Mouse (Mus musculus): Measurements from ENCODE around the gene Ppp1r10. TPM values are rescaled to one million over a fixed set of nuclear protein-coding genes. Genes with fewer than 3 reads are reported as not detected.
A peak's percentile ranks its signal among the peaks of the same experiment; 100 is the strongest.

Ppp1r10 gene
- total and polyA plus RNA-seq, 3 experiments: 30.9 to 93.8 (median 77.3) TPM

DNA sequence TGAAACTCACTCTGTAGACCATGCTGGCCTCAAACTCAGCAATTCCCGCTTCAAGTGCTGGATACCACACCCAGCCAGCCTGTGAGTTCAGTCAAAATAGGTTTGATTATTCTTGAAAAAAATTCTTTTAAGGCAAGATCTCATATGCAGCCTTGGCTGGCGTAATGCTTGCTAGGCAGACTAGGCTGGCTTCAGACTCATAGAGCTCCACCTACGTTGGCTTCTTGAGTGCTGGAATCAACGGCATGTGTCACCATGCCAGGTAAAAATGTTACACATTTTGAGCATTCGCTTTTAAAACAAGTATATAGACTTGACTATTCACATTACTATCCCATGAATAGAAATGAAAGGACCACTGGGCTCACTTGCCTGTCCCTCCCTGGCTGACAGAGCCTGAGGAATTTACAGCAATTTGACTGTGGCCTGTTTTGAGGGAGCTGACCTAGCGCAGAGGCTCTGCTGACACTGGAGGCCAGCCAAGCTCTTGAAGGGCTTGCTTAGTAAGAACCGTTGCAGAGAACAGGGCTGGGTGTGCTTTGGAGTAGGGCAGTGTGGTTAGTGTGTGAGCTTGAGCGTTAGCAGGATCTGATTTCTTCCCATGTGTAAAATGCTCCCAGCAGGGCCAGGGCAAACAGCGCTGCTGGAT is 12.8 kb upstream of the Ppp1r10 start:
- Histone ChIP-seq H3K4me1 (ENCODE audit: insufficient read depth, low read depth, low read length) (peaks cover 41% of the 10 kb centered on the region), H3K4me3 (ENCODE audit: low read depth, low read length) (no peak overlapping the region), H3K27me3 (ENCODE audit: insufficient read depth, low read length) (no peaks in the 10 kb centered on the region), H3K36me3 (replicated peaks) (peaks cover 80% of the 10 kb centered on the region), H3K9me3 (replicated peaks) (no peaks in the 10 kb centered on the region)
- ATAC-seq (ENCODE audit: extremely low read depth, insufficient number of reproducible peaks, low FRiP score, poor library complexity, severe bottlenecking): no peak
- TF ChIP-seq TAL1 (conservative IDR thresholded peaks at IDR 0.05; ENCODE audit: low read depth, low read length): no peak
- no peak for TF ChIP-seq GATA1 (IDR thresholded peaks at IDR 0.05; ENCODE audit: borderline replicate concordance, low read length)
- no peak for TF ChIP-seq GATA2 (IDR thresholded peaks at IDR 0.05; ENCODE audit: borderline replicate concordance, low read depth, low read length)
- TF ChIP-seq POLR2AphosphoS5 (IDR thresholded peaks at IDR 0.05; ENCODE audit: insufficient replicate concordance, low read depth, low read length): no peak
- no peak for TF ChIP-seq CTCF (IDR thresholded peaks at IDR 0.05; ENCODE audit: low read depth, low read length)
- no peak for DNase-seq (ENCODE audit: low spot score)

- Histone ChIP-seq H3K27me3 (ENCODE audit: insufficient read depth, low read length) (no peaks in the 10 kb centered on the region), H3K36me3 (replicated peaks) (peaks cover 84% of the 10 kb centered on the region), H3K9me3 (replicated peaks) (no peaks in the 10 kb centered on the region), H3K4me3 (ENCODE audit: low read depth, low read length) (no peak overlapping the region), H3K4me1 (ENCODE audit: insufficient read depth, low read depth, low read length) (peaks cover 45% of the 10 kb centered on the region)
- TF ChIP-seq GATA1 (IDR thresholded peaks at IDR 0.05; ENCODE audit: borderline replicate concordance, low read length) (no peak), CTCF (IDR thresholded peaks at IDR 0.05; ENCODE audit: low read depth, low read length) (no peak), GATA2 (IDR thresholded peaks at IDR 0.05; ENCODE audit: borderline replicate concordance, low read depth, low read length) (no peak), TAL1 (conservative IDR thresholded peaks at IDR 0.05; ENCODE audit: low read depth, low read length) (no peak), POLR2AphosphoS5 (IDR thresholded peaks at IDR 0.05; ENCODE audit: insufficient replicate concordance, low read depth, low read length) (no peak)
- ATAC-seq (ENCODE audit: extremely low read depth, insufficient number of reproducible peaks, low FRiP score, poor library complexity, severe bottlenecking) (no peak), DNase-seq (ENCODE audit: low spot score) (no peak)
These were observed 12.3 kb upstream of the Ppp1r10 start for GRCm38 (mm10) chr17:35903992-35904355.

DNA sequence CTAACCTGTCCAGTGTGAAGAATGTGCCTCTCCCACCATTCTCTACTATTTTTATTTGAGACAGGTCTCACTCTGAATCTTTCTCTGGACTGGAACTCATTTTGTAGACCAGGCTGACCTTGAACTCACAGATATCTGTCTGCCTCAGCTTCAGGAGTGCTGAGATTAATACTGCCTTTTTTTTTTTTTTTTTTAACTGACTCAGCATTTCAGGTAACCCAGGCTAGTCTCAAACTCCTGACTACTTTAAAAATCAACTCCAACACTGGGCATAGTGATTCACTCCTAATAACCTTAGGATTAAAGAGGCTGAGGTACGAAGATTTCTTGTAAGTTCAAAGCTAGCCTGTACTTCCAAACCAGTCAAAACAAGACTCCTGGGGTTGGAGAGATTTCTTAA is 10.6 kb upstream of the Ppp1r10 start:
- H3K9me3 ChIP-seq (replicated peaks): no peaks in the 10 kb centered on the region
- H3K4me3 ChIP-seq (ENCODE audit: low read depth, low read length): no peak overlapping the region
- ATAC-seq (ENCODE audit: extremely low read depth, insufficient number of reproducible peaks, low FRiP score, poor library complexity, severe bottlenecking): no peak
- H3K27me3 ChIP-seq (ENCODE audit: insufficient read depth, low read length): no peaks in the 10 kb centered on the region
- DNase-seq (ENCODE audit: low spot score): no peak
- peaks cover 81% of the 10 kb centered on the region for H3K36me3 ChIP-seq (replicated peaks)
- H3K4me1 ChIP-seq (ENCODE audit: insufficient read depth, low read depth, low read length): peaks cover 50% of the 10 kb centered on the region
- TF ChIP-seq CTCF (IDR thresholded peaks at IDR 0.05; ENCODE audit: low read depth, low read length) (no peak), TAL1 (conservative IDR thresholded peaks at IDR 0.05; ENCODE audit: low read depth, low read length) (no peak), GATA1 (IDR thresholded peaks at IDR 0.05; ENCODE audit: borderline replicate concordance, low read length) (no peak), POLR2AphosphoS5 (IDR thresholded peaks at IDR 0.05; ENCODE audit: insufficient replicate concordance, low read depth, low read length) (no peak), GATA2 (IDR thresholded peaks at IDR 0.05; ENCODE audit: borderline replicate concordance, low read depth, low read length) (no peak)

- DNase-seq (ENCODE audit: low spot score) (no peak), ATAC-seq (ENCODE audit: extremely low read depth, insufficient number of reproducible peaks, low FRiP score, poor library complexity, severe bottlenecking) (no peak)
- TF ChIP-seq GATA1 (IDR thresholded peaks at IDR 0.05; ENCODE audit: borderline replicate concordance, low read length) (no peak), POLR2AphosphoS5 (IDR thresholded peaks at IDR 0.05; ENCODE audit: insufficient replicate concordance, low read depth, low read length) (no peak), TAL1 (conservative IDR thresholded peaks at IDR 0.05; ENCODE audit: low read depth, low read length) (no peak), CTCF (IDR thresholded peaks at IDR 0.05; ENCODE audit: low read depth, low read length) (no peak), GATA2 (IDR thresholded peaks at IDR 0.05; ENCODE audit: borderline replicate concordance, low read depth, low read length) (no peak)
- Histone ChIP-seq H3K9me3 (replicated peaks) (no peaks in the 10 kb centered on the region), H3K36me3 (replicated peaks) (peaks cover 85% of the 10 kb centered on the region), H3K27me3 (ENCODE audit: insufficient read depth, low read length) (no peaks in the 10 kb centered on the region), H3K4me1 (ENCODE audit: insufficient read depth, low read depth, low read length) (peaks cover 49% of the 10 kb centered on the region), H3K4me3 (ENCODE audit: low read depth, low read length) (no peak overlapping the region)
These were observed 8.6 kb upstream of the Ppp1r10 start for GRCm38 (mm10) chr17:35907609-35908008.

DNA sequence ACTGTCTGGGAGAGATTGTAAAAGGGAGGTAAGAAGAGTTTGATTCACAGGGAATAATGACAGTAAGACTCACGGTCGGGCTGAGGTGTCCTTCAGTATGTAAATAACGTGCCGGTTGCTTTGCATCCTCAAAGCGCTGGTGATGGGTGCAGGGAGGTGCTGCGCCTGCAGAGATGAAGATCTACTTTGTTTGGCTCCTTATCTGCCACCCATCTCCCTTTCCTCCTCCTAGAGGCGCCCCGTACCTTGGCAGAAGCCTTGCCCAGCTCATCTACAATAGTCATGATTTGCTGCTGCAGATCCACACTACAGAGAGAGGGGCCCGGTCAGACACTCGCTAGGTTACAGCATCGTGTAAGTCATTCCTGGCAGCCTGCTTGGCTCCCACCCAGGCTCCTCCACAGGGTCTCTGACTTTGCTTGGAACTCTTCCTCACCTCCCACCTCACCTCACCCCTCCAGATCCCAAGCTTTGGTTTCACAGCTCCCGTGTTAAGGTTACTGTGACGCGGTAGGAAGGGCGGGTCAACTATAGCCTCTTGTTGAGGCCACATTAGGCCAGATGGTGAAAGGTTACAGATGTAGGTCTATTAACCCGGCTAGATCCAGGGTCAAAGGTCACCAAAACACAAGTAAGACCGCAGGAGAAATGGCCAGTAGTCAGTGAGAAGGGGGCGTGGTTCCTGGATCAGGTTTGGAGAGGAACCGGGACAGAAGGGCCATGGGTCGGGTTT is 6.9 kb upstream of the Ppp1r10 start:
- DNase-seq (ENCODE audit: low spot score): no peak

GRCm38 (mm10) chr17:35909919-35910369 is 6.3 kb upstream of the Ppp1r10 start, which contains the start of gene Atat1:
Gene Atat1, minus strand, starts transcription at chr17:35910075.
- H3K9me3 ChIP-seq (replicated peaks): no peaks in the 10 kb centered on the region
- H3K4me1 ChIP-seq (ENCODE audit: insufficient read depth, low read depth, low read length): peaks cover 62% of the 10 kb centered on the region
- H3K36me3 ChIP-seq (replicated peaks): peaks cover 86% of the 10 kb centered on the region
- ATAC-seq (ENCODE audit: extremely low read depth, insufficient number of reproducible peaks, low FRiP score, poor library complexity, severe bottlenecking) (peak; percentile 81), DNase-seq (ENCODE audit: low spot score) (peak; percentile 77)
- peak within 1 kb of the TSS; percentile 80 for H3K4me3 ChIP-seq (ENCODE audit: low read depth, low read length)
- TF ChIP-seq GATA1 (IDR thresholded peaks at IDR 0.05; ENCODE audit: borderline replicate concordance, low read length): no peak
- TF ChIP-seq TAL1 (conservative IDR thresholded peaks at IDR 0.05; ENCODE audit: low read depth, low read length): no peak
- TF ChIP-seq GATA2 (IDR thresholded peaks at IDR 0.05; ENCODE audit: borderline replicate concordance, low read depth, low read length): no peak
- no peak for TF ChIP-seq CTCF (IDR thresholded peaks at IDR 0.05; ENCODE audit: low read depth, low read length)
- TF ChIP-seq POLR2AphosphoS5 (IDR thresholded peaks at IDR 0.05; ENCODE audit: insufficient replicate concordance, low read depth, low read length): no peak
- H3K27me3 ChIP-seq (ENCODE audit: insufficient read depth, low read length): no peaks in the 10 kb centered on the region

More for the DNA sequence above, 6.9 kb upstream of the Ppp1r10 start:
- H3K4me1 ChIP-seq (ENCODE audit: insufficient read depth, low read depth, low read length): peaks cover 57% of the 10 kb centered on the region
- H3K9me3 ChIP-seq (replicated peaks): no peaks in the 10 kb centered on the region
- H3K36me3 ChIP-seq (replicated peaks): peaks cover 84% of the 10 kb centered on the region
- H3K4me3 ChIP-seq (ENCODE audit: low read depth, low read length): peak overlapping the region; percentile 80
- TF ChIP-seq POLR2AphosphoS5 (IDR thresholded peaks at IDR 0.05; ENCODE audit: insufficient replicate concordance, low read depth, low read length) (no peak; the same call in 1 of the 2 replicates), CTCF (IDR thresholded peaks at IDR 0.05; ENCODE audit: low read depth, low read length) (no peak), TAL1 (conservative IDR thresholded peaks at IDR 0.05; ENCODE audit: low read depth, low read length) (no peak), GATA1 (IDR thresholded peaks at IDR 0.05; ENCODE audit: borderline replicate concordance, low read length) (no peak), GATA2 (IDR thresholded peaks at IDR 0.05; ENCODE audit: borderline replicate concordance, low read depth, low read length) (no peak)
- ATAC-seq (ENCODE audit: extremely low read depth, insufficient number of reproducible peaks, low FRiP score, poor library complexity, severe bottlenecking): no peak
- H3K27me3 ChIP-seq (ENCODE audit: insufficient read depth, low read length): no peaks in the 10 kb centered on the region
